Mouse (Mus musculus) heart, embryonic 13.5 days (tissue): ENCODE measurements around the gene Olfr145. TPM values are rescaled to one million over a fixed set of nuclear protein-coding genes. Genes with fewer than 3 reads are reported as not detected.

Experiments
- ATAC-seq: fragments of 200-750 bp; cut with Nextera tagmentation; 2 replicates; pipeline ENCODE4 v1.8.0; 2017; ENCODE audit warnings: moderate TSS enrichment; ENCODE audit not compliant: insufficient number of reproducible peaks, low FRiP score, low TSS enrichment; ENCODE audit errors: extremely low read depth
- H3K27ac ChIP-seq: fragments of 300-500 bp; sonication (generic); replicated peaks from 2 replicates; pipeline ENCODE4 v1.5.1; 2015; ENCODE audit warnings: moderate library complexity, mild to moderate bottlenecking, inconsistent platforms
- H3K27me3 ChIP-seq: fragments of 300-500 bp; sonication (generic); replicated peaks from 2 replicates; pipeline ENCODE4 v1.6.1; 2015; ENCODE audit warnings: mild to moderate bottlenecking, inconsistent platforms
- H3K36me3 ChIP-seq: fragments of 300-500 bp; sonication (generic); 2 replicates; pipeline ENCODE4 v1.6.1; 2015; ENCODE audit warnings: mild to moderate bottlenecking, inconsistent platforms
- H3K4me1 ChIP-seq: fragments of 300-500 bp; sonication (generic); 2 replicates; pipeline ENCODE4 v1.6.1; 2015; ENCODE audit warnings: inconsistent platforms
- H3K4me2 ChIP-seq: fragments of 300-500 bp; sonication (generic); 2 replicates; pipeline ENCODE4 v1.6.1; 2015; ENCODE audit warnings: inconsistent platforms, mild to moderate bottlenecking, moderate library complexity
- H3K4me3 ChIP-seq: fragments of 300-500 bp; sonication (generic); 2 replicates; pipeline ENCODE4 v1.5.1; 2015; ENCODE audit warnings: moderate library complexity, mild to moderate bottlenecking, inconsistent platforms
- H3K9ac ChIP-seq: fragments of 300-500 bp; sonication (generic); 2 replicates; pipeline ENCODE4 v1.6.1; 2015; ENCODE audit warnings: inconsistent platforms, mild to moderate bottlenecking, moderate library complexity
- H3K9me3 ChIP-seq: fragments of 300-500 bp; sonication (generic); 2 replicates; pipeline ENCODE4 v1.6.1; 2016; ENCODE audit warnings: inconsistent platforms
- WGBS: fragments of 180-500 bp; shearing (Covaris S2); methylation state at CpG from one replicate; pipeline ENCODE4 v1.1.7; 2015; ENCODE audit warnings: mixed read lengths; 5-methylcytosine and 5-hydroxymethylcytosine counted together
- polyA plus RNA-seq: library from polyadenylated mRNA; unstranded; fragments of >200 nt; fragmentation: Nextera tagmentation; extraction: Ambion mirVana; gene quantifications from 2 replicates; pipeline ENCODE4 v1.2.1, GENCODE M21; 2015

Gene Olfr145
- polyA plus RNA-seq, 1 experiment from 2014 or later = not detected

DNA sequence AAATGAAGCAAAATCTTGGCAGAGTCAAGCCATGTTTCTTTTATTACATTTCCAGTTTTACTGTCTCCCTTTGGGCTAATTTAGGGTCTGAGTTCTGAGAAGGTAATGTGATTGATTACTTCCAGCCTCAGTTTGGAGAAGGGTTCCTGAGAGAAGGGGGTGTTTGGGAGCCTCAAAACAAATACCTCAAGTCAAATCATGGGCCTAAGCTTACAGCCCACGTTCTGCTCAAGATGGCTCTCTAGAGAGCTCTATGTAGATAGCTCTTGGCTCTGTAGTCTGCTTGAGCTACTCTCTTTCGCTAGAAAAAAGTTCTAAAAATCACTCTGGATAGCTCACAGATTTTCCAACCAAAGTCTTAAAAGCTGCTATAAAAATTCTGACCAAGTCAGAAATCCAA, 28.9 kb downstream of the Olfr145 start:
- 53% methylated on average over 2 of the region's 2 CpGs for WGBS
- no peaks in the 10 kb centered on the region for H3K4me1 ChIP-seq
- ATAC-seq = no peak
- no peak overlapping the region for H3K4me2 ChIP-seq
- no peaks in the 10 kb centered on the region for H3K36me3 ChIP-seq
- H3K27ac ChIP-seq = no peak overlapping the region
- no peak overlapping the region for H3K9ac ChIP-seq
- H3K27me3 ChIP-seq = no peaks in the 10 kb centered on the region
- no peak overlapping the region for H3K4me3 ChIP-seq
- H3K9me3 ChIP-seq = no peaks in the 10 kb centered on the region

DNA sequence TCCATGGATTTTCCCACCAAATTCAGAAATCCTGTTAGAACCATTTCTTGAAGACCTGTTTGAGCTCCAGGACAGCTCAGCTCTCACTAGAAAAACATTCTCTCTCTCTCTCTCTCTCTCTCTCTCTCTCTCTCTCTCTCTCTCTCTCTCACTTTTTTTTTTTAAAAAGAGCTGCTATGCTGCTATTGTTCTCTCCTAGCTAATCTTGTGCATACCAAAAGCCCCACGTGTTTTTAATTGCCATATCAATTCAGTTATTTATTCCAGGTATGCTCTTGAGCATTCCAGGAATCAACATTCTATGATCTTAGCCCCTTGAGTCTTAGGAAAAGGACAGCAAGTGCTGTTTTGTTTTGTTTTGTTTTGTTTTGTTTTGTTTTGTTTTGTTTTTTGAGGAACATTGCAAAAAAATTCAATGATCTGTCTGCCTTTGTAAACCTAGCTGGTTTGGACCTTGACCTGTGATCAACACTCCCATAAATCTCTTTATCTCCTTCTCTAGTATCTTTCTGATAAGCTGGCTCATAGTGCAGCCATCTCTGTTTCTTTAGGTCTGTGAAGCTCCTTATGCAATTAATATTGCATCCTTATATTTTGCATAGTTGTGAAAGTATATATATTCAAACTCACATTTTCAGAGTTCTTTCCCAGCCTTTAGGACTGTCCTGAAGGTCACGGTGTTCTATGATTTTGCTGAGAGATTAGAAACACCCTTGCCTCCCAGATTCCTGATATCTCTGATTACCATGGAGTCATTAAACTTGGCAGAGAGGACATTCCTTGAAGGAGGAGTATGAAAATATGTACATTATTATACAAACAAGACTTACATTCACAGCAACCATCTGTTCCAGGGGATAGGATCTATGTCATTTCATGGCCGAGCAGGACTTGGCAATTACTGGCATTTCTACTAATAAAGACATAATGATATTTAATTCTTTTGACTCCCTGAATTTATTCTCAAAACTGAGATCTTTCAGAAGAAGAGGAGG, 29.8 kb downstream of the Olfr145 start:
- WGBS = 53% methylated on average over 3 of the region's 3 CpGs
- no peak overlapping the region for H3K4me3 ChIP-seq

GRCm38 (mm10) chr9:37932519-37932918, 36.0 kb downstream of the Olfr145 start:
- H3K9me3 ChIP-seq = no peaks in the 10 kb centered on the region
- no peaks in the 10 kb centered on the region for H3K27me3 ChIP-seq
- H3K36me3 ChIP-seq = no peaks in the 10 kb centered on the region
- ATAC-seq = no peak
- 8% methylated on average over 11 of the region's 11 CpGs for WGBS
- no peak overlapping the region for H3K9ac ChIP-seq
- no peak overlapping the region for H3K4me3 ChIP-seq
- no peak overlapping the region for H3K4me2 ChIP-seq
- H3K4me1 ChIP-seq = no peaks in the 10 kb centered on the region
- H3K27ac ChIP-seq = no peak overlapping the region

More for the DNA sequence above, 29.8 kb downstream of the Olfr145 start:
- no peak overlapping the region for H3K27ac ChIP-seq
- H3K27me3 ChIP-seq = no peaks in the 10 kb centered on the region
- H3K4me1 ChIP-seq = no peaks in the 10 kb centered on the region
- no peaks in the 10 kb centered on the region for H3K36me3 ChIP-seq
- H3K4me2 ChIP-seq = no peak overlapping the region
- no peak for ATAC-seq
- H3K9me3 ChIP-seq = no peaks in the 10 kb centered on the region
- no peak overlapping the region for H3K9ac ChIP-seq

DNA sequence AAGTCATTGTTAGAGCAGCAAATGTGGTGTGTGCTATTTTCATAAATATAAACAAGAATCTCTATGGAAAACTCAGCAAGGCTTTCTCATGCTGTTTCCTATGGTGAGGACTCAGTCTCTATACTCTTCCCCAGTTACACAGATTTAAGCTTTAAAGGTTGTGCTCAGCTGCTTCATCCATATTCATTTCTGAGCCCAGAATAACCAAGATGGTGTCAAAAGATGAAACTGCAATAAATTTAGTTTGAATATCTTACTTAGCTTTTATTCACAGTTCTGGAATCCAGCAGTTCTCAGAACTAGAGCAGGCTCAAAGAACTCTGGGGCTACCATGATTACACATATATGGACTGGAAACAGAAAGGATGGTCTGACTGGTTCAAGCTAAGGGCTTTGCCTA, 37.6 kb downstream of the Olfr145 start:
- H3K4me1 ChIP-seq = no peaks in the 10 kb centered on the region
- no peaks in the 10 kb centered on the region for H3K36me3 ChIP-seq
- no peak overlapping the region for H3K4me3 ChIP-seq
- H3K27ac ChIP-seq = no peak overlapping the region
- H3K27me3 ChIP-seq = no peaks in the 10 kb centered on the region
- no peak for ATAC-seq
- no peaks in the 10 kb centered on the region for H3K9me3 ChIP-seq
- no peak overlapping the region for H3K9ac ChIP-seq
- no peak overlapping the region for H3K4me2 ChIP-seq

GRCm38 (mm10) chr9:37941167-37941566, 44.6 kb downstream of the Olfr145 start:
- Histone ChIP-seq H3K27ac (no peak overlapping the region), H3K4me1 (no peaks in the 10 kb centered on the region), H3K4me2 (no peak overlapping the region), H3K9me3 (no peaks in the 10 kb centered on the region), H3K27me3 (no peaks in the 10 kb centered on the region), H3K9ac (no peak overlapping the region), H3K4me3 (no peak overlapping the region), H3K36me3 (no peaks in the 10 kb centered on the region)
- no peak for ATAC-seq
- 85% methylated on average over 2 of the region's 2 CpGs for WGBS

Other genes with a start within 250 kb of the Olfr145 start
- gene Tbrg1, start 239.4 kb upstream of the Olfr145 start, polyA plus RNA-seq = 126 and 129 TPM in 2 replicates
- 0.05 TPM in 1 of 2 replicates, not detected in the other for gene Panx3, start 227.5 kb upstream of the Olfr145 start, polyA plus RNA-seq
- not detected in 2 replicates for gene Olfr160, start 180.5 kb upstream of the Olfr145 start, polyA plus RNA-seq
- gene Olfr874, start 151.6 kb upstream of the Olfr145 start, polyA plus RNA-seq = not detected in 2 replicates
- gene Olfr875, start 124.9 kb upstream of the Olfr145 start, polyA plus RNA-seq = not detected in 2 replicates
- not detected in 2 replicates for gene Olfr876, start 93.7 kb upstream of the Olfr145 start, polyA plus RNA-seq
- gene Olfr877, start 42.5 kb upstream of the Olfr145 start, polyA plus RNA-seq = not detected in 2 replicates
- gene Olfr878, start 21.1 kb downstream of the Olfr145 start, polyA plus RNA-seq = not detected in 2 replicates
- gene Olfr881, start 95.1 kb downstream of the Olfr145 start, polyA plus RNA-seq = not detected in 2 replicates
- not detected in 2 replicates for gene Olfr883, start 129.1 kb downstream of the Olfr145 start, polyA plus RNA-seq
- gene Olfr884, start 149.8 kb downstream of the Olfr145 start, polyA plus RNA-seq = not detected in 2 replicates
- not detected in 2 replicates for gene Olfr885, start 164.6 kb downstream of the Olfr145 start, polyA plus RNA-seq
- not detected in 2 replicates for gene Olfr887, start 187.3 kb downstream of the Olfr145 start, polyA plus RNA-seq
- gene Olfr888, start 211.4 kb downstream of the Olfr145 start, polyA plus RNA-seq = not detected in 2 replicates
- 0.04 TPM in 1 of 2 replicates, not detected in the other for gene Olfr889, start 218.5 kb downstream of the Olfr145 start, polyA plus RNA-seq
- gene Olfr890, start 245.8 kb downstream of the Olfr145 start, polyA plus RNA-seq = not detected in 2 replicates